Mouse (Mus musculus) lung, postnatal 0 days (tissue): ENCODE measurements at regions not wholly inside any gene's neighbourhood (a gene's known extent, or its start where the extent isn't known, plus 50 kb on each side); places are given as distances from the start of the nearest gene placed in this dataset.

ENCODE experiments used
- CTCF ChIP-seq: IDR thresholded peaks from 2 replicates; pipeline ENCODE4 v1.5.1; 2016; ENCODE audit warnings: antibody characterized with exemption, mild to moderate bottlenecking
- EP300 ChIP-seq: IDR thresholded peaks from 2 replicates; pipeline ENCODE4 v1.6.1; 2016; ENCODE audit warnings: antibody characterized with exemption, mild to moderate bottlenecking, control low read depth

- TF ChIP-seq CTCF (no peak), EP300 (no peak)
These were observed 76.0 kb upstream of the Nhs start for GRCm38 (mm10) chrX:162235552-162235951.
